Mouse (Mus musculus) lung, embryonic 14.5 days (tissue): ENCODE measurements at regions not wholly inside any gene's neighbourhood (a gene's known extent, or its start where the extent isn't known, plus 50 kb on each side); places are given as distances from the start of the nearest gene placed in this dataset.
A peak's percentile ranks its signal among the peaks of the same experiment; 100 is the strongest.

Source experiments
- ATAC-seq: fragments of 200-750 bp; cut with Nextera tagmentation; 2 replicates; pipeline ENCODE4 v1.8.0; 2017; ENCODE audit warnings: mild to moderate bottlenecking, moderate TSS enrichment, moderate library complexity; ENCODE audit not compliant: insufficient read depth
- DNase-seq: peaks from one replicate; pipeline ENCODE4 v3.0.0-alpha.2; 2015
- H3K27ac ChIP-seq: fragments of 300-500 bp; sonication (generic); 2 replicates; pipeline ENCODE4 v1.5.1; 2014; ENCODE audit warnings: low read depth, mild to moderate bottlenecking, moderate library complexity
- H3K27me3 ChIP-seq: fragments of 300-500 bp; sonication (generic); 2 replicates; pipeline ENCODE4 v1.6.1; 2014; ENCODE audit warnings: low read length, control low read depth; ENCODE audit not compliant: insufficient read depth
- H3K36me3 ChIP-seq: fragments of 300-500 bp; sonication (generic); 2 replicates; pipeline ENCODE4 v1.6.1; 2014; ENCODE audit warnings: control low read depth; ENCODE audit not compliant: insufficient read depth
- H3K4me1 ChIP-seq: fragments of 300-500 bp; sonication (generic); 2 replicates; pipeline ENCODE4 v1.6.1; 2014; ENCODE audit warnings: antibody characterized with exemption, control low read depth; ENCODE audit not compliant: insufficient read depth
- H3K4me2 ChIP-seq: fragments of 300-500 bp; sonication (generic); 2 replicates; pipeline ENCODE4 v1.6.1; 2014; ENCODE audit warnings: mild to moderate bottlenecking
- H3K4me3 ChIP-seq: fragments of 300-500 bp; sonication (generic); 2 replicates; pipeline ENCODE4 v1.5.1; 2014; ENCODE audit warnings: low read depth, low read length
- H3K9ac ChIP-seq: fragments of 300-500 bp; sonication (generic); 2 replicates; pipeline ENCODE4 v1.6.1; 2014
- H3K9me3 ChIP-seq: fragments of 300-500 bp; sonication (generic); 2 replicates; pipeline ENCODE4 v1.6.1; 2016; ENCODE audit warnings: low read depth, low read length, control low read depth
- CTCF ChIP-seq: IDR thresholded peaks from 2 replicates; pipeline ENCODE4 v1.5.1; 2016; ENCODE audit warnings: antibody characterized with exemption, low read depth
- WGBS: fragments of 180-500 bp; shearing (Covaris S2); extraction: QIAGEN DNeasy Blood & Tissue Kit; methylation state at CpG from one replicate; pipeline ENCODE4 v1.1.7; 2014; 5-methylcytosine and 5-hydroxymethylcytosine counted together

- 63% methylated on average over 5 of the region's 5 CpGs for WGBS
- 0 out of 2 replicates have a peak, but pooled peaks have one; percentile 45 for ATAC-seq
- H3K9ac ChIP-seq = no peak overlapping the region
Observed at GRCm38 (mm10) chr12:25245251-25245650, 148.3 kb upstream of the Id2 start.

GRCm38 (mm10) chr12:25244666-25245065 lies 147.7 kb upstream of the Id2 start:
- Histone ChIP-seq H3K9me3 (no peaks in the 10 kb centered on the region), H3K27me3 (no peaks in the 10 kb centered on the region), H3K4me2 (no peak overlapping the region), H3K27ac (no peak overlapping the region), H3K4me1 (peaks cover 16% of the 10 kb centered on the region), H3K36me3 (no peaks in the 10 kb centered on the region), H3K4me3 (no peak overlapping the region), H3K9ac (no peak overlapping the region)
- ATAC-seq (no peak; the same call in 1 of the 2 replicates), DNase-seq (no peak)
- no peak for TF ChIP-seq CTCF
- 92% methylated on average over 1 of the region's 1 CpGs for WGBS

More at GRCm38 (mm10) chr12:25245251-25245650, 148.3 kb upstream of the Id2 start:
- Histone ChIP-seq H3K4me2 (no peak overlapping the region), H3K27ac (peak overlapping the region; percentile 46), H3K9me3 (no peaks in the 10 kb centered on the region), H3K36me3 (no peaks in the 10 kb centered on the region), H3K27me3 (no peaks in the 10 kb centered on the region), H3K4me3 (no peak overlapping the region), H3K4me1 (peaks cover 11% of the 10 kb centered on the region)
- no peak for DNase-seq
- no peak for TF ChIP-seq CTCF

DNA sequence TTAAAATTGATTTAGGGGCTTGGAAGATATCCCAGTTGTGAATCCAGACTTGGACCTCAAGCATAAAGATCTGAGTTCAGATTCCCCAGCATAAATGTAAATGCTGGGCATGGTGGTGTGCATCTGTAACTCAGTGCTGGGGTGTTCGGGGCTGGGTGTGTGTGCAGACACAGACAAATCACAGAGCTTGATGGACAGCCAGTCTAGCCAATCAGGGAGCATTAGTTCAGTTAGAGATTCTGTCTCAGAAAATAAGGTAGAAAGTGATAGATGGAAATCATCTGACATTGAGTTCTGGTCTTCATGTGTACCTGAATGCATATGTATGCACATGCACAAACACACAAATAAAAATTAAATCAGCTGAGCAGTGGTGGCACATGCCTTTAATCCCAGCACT lies 147.0 kb upstream of the Id2 start:
- no peak for ATAC-seq
- 75% methylated on average over 1 of the region's 1 CpGs for WGBS
- Histone ChIP-seq H3K4me2 (no peak overlapping the region), H3K4me1 (peaks cover 16% of the 10 kb centered on the region), H3K9ac (no peak overlapping the region), H3K4me3 (no peak overlapping the region), H3K27ac (no peak overlapping the region), H3K36me3 (no peaks in the 10 kb centered on the region), H3K9me3 (no peaks in the 10 kb centered on the region), H3K27me3 (no peaks in the 10 kb centered on the region)
- no peak for DNase-seq
- no peak for TF ChIP-seq CTCF

DNA sequence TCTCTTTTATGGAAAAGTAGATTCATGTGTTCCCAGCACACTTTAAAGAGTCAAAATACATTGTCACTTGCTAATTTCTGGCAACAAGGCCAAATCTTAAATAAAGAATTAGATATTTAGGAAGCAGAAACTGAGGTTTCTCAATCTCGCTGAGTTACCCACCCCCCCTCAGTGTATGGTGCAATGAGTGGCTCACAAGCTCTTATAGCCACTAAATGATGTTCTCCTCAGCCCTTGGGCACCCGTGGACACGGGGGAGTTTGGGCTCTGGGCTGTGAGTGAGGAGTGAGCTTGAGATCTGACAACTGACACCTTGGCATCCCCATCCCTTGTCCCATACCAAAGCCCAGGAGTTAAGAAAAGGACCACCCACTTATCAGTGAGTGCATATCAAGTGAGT lies 145.4 kb upstream of the Id2 start:
- H3K4me1 ChIP-seq = peaks cover 12% of the 10 kb centered on the region; the same call in 1 of the 2 replicates
- 68% methylated on average over 3 of the region's 3 CpGs for WGBS
- H3K4me2 ChIP-seq = no peak overlapping the region
- DNase-seq (no peak), ATAC-seq (no peak)
- no peaks in the 10 kb centered on the region for H3K27me3 ChIP-seq
- H3K9ac ChIP-seq = no peak overlapping the region
- H3K36me3 ChIP-seq = no peaks in the 10 kb centered on the region
- H3K9me3 ChIP-seq = no peaks in the 10 kb centered on the region
- no peak overlapping the region for H3K27ac ChIP-seq
- TF ChIP-seq CTCF = no peak
- no peak overlapping the region for H3K4me3 ChIP-seq

DNA sequence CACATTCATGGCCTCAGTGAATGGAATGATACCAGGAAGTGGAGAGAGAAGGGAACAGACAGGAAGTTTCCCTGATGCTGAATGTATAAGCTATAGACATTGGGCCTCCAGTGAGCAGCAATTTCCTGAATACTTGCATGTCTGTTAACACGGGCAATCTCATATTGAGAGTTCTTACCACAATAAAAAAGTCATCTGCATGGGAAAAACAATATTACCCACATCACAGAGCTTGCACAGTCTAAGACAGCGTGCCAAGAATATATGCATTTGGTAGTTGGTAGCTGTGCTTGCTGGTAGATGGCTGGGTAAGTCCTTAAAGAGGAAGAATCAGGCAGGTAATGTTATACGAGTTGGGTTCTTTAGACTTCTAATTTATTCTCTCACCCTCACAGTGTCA lies 144.7 kb upstream of the Id2 start:
- DNase-seq = no peak
- Histone ChIP-seq H3K9me3 (no peaks in the 10 kb centered on the region), H3K27ac (no peak overlapping the region), H3K36me3 (no peaks in the 10 kb centered on the region), H3K4me3 (no peak overlapping the region), H3K27me3 (no peaks in the 10 kb centered on the region), H3K4me1 (peaks cover 12% of the 10 kb centered on the region; the same call in 1 of the 2 replicates), H3K4me2 (no peak overlapping the region), H3K9ac (no peak overlapping the region)
- no peak for ATAC-seq
- WGBS = 80% methylated on average over 3 of the region's 3 CpGs
- TF ChIP-seq CTCF = no peak

DNA sequence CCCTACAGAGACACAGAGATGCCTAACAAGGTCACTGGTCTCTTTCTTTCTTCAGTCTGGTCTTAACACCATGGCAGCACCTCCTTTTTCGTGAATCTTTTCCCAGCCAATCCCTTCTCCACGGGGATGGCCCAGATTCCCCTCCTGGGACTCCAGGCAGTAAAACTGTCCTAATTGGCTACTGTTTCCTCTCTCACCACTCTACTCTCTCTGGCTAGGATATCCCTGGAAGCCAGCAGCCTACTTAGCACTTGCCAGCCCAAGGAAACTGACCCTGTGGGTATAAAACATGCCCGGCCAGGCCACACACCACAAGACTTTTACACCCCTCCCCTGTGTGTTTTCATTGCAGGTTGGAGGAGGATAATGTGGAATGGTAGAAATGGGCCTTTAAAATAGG lies 143.9 kb upstream of the Id2 start:
- H3K4me3 ChIP-seq = no peak overlapping the region
- H3K36me3 ChIP-seq = no peaks in the 10 kb centered on the region
- no peak for TF ChIP-seq CTCF
- H3K27me3 ChIP-seq = no peaks in the 10 kb centered on the region
- H3K4me2 ChIP-seq = no peak overlapping the region
- no peak for DNase-seq
- H3K4me1 ChIP-seq = peaks cover 10% of the 10 kb centered on the region; the same call in 1 of the 2 replicates
- H3K9ac ChIP-seq = no peak overlapping the region
- WGBS = 80% methylated on average over 3 of the region's 3 CpGs
- H3K27ac ChIP-seq = no peak overlapping the region
- ATAC-seq = no peak
- no peaks in the 10 kb centered on the region for H3K9me3 ChIP-seq

- 37% methylated on average over 12 of the region's 12 CpGs for WGBS
- no peak overlapping the region for H3K4me2 ChIP-seq
- peaks cover 7% of the 10 kb centered on the region; the same call in 1 of the 2 replicates for H3K4me1 ChIP-seq
- H3K9ac ChIP-seq = peak overlapping the region; percentile 13; the same call in 1 of the 2 replicates
- H3K27ac ChIP-seq = no peak overlapping the region
- no peaks in the 10 kb centered on the region for H3K27me3 ChIP-seq
- TF ChIP-seq CTCF = no peak
- no peak overlapping the region for H3K4me3 ChIP-seq
- no peak for ATAC-seq
- H3K36me3 ChIP-seq = no peaks in the 10 kb centered on the region
- H3K9me3 ChIP-seq = no peaks in the 10 kb centered on the region
- peak; percentile 26 for DNase-seq
Observed at GRCm38 (mm10) chr12:25240142-25240541, 143.2 kb upstream of the Id2 start.

- no peak for TF ChIP-seq CTCF
- no peaks in the 10 kb centered on the region for H3K36me3 ChIP-seq
- H3K27me3 ChIP-seq = no peaks in the 10 kb centered on the region
- no peak overlapping the region for H3K4me3 ChIP-seq
- no peak for ATAC-seq
- peaks cover 3% of the 10 kb centered on the region; the same call in 1 of the 2 replicates for H3K4me1 ChIP-seq
- WGBS = 13% methylated on average over 8 of the region's 8 CpGs
- H3K27ac ChIP-seq = no peak overlapping the region
- no peak overlapping the region for H3K9ac ChIP-seq
- no peaks in the 10 kb centered on the region for H3K9me3 ChIP-seq
- no peak overlapping the region for H3K4me2 ChIP-seq
- peak; percentile 67 for DNase-seq
Observed at GRCm38 (mm10) chr12:25235071-25235470, 138.1 kb upstream of the Id2 start.
